Mouse (Mus musculus): ENCODE measurements around the gene Chd1.

DNA sequence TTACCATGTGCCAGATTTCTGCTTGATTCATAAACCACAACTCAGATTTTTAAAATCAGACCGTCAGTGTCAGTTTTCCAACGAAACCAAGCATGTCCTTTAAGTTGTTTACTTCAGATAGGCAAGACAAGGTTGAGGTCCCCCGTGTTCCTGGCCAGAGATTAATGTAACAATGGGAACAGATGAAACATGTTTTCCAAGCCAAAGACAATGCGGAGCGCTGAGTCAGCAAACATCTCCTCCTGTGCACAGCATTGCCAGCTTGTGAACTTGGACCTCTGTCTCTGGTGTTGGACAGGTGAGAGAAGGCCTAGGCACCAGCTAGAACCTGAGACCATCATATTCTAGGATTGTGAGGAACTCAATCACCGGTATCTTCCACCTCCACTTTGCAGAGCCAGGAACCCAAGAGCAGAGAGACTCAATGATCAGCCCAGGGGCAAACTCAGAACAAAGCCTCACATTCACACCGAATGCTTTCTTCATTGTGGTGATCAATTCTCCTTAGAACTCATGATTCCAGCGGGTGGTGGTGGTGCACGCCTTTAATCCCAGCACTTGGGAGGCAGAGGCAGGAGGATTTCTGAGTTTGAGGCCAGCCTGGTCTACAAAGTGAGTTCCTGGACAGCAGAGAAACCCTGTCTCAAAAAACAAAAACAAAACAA is 24.7 kb upstream of the Chd1 start:
- TF ChIP-seq POLR2A (IDR thresholded peaks at IDR 0.05; ENCODE audit: borderline replicate concordance, control insufficient read depth, low read depth, low read length) (no peak), CTCF (IDR thresholded peaks at IDR 0.05; ENCODE audit: control insufficient read depth, insufficient read depth, low read length) (no peak)
